Mouse (Mus musculus): ENCODE measurements around the gene Wdr26. TPM values are rescaled to one million over a fixed set of nuclear protein-coding genes. Genes with fewer than 3 reads are reported as not detected.

The Wdr26 gene
- total RNA-seq, 2 experiments from 2014 or later: 101 to 128 TPM

- ATAC-seq (replicated peaks; ENCODE audit: poor library complexity, severe bottlenecking): no peak
Observed at GRCm38 (mm10) chr1:181188925-181189324, 22.9 kb downstream of the Wdr26 start.

DNA sequence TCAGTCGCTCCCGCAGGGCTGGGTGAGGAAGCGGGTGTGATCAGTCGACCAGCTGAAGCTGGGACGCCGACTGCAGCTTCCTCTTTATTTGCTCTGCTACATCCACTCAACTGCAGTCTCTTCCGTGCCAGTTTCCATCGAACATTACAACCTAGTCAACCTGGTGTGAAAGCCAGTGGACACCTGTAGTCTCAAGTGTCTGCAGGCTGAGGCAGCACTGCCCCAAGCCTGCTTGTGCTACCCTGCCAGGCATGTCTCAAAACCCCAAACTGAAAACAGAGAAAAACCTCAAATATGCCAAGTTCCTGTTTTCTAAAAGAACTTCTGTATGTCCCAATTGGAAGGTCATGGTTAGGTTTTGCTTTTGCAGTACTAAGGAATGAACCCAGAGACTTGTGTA is 41.6 kb downstream of the Wdr26 start:
- peak; percentile 83 for ATAC-seq (replicated peaks; ENCODE audit: poor library complexity, severe bottlenecking)

DNA sequence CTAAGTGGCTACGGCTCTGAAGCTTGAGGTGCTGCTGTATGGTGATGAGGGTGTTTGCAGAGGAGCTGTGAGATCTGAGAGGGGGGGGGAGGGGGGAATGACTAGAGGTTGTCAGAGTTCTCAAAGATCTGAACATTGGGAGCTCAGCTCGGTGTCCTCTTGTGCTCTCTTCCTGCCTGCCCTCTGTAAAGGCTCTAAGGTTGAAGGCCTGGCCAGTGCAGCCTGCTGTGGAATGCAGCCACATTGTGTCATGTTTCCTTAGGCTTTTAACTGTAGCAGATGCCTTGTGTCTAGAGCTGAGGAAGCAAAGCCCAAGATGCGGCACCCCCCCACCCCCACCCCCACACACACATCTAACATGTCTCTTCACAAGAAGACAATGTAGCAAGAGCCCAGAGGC is 43.4 kb downstream of the Wdr26 start:
- 0 out of 2 replicates have a peak, but pooled peaks have one; percentile 7 for ATAC-seq (replicated peaks; ENCODE audit: poor library complexity, severe bottlenecking)

DNA sequence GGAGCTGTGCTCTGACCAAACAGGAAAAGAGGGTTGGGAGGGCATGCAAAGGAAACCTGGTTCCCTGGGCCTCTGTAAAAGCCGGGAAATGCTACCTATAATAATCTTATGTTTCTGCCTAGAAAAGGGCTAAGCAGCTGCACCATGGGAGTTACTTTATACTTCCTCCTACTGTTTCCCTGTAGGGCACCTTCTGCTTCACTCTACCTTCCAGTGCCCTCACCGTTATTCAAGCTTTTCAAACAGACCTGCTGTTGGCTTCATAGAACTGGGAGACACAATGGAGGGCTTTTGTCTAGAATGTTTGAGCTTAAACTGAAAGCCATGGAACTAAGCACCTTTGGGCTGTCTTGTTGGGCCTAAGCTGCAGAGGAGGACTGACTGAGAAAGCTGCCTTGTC is 44.0 kb downstream of the Wdr26 start:
- no peak for ATAC-seq (replicated peaks; ENCODE audit: poor library complexity, severe bottlenecking)

GRCm38 (mm10) chr1:181151541-181151940 is 60.3 kb downstream of the Wdr26 start:
- ATAC-seq (replicated peaks; ENCODE audit: poor library complexity, severe bottlenecking): no peak

DNA sequence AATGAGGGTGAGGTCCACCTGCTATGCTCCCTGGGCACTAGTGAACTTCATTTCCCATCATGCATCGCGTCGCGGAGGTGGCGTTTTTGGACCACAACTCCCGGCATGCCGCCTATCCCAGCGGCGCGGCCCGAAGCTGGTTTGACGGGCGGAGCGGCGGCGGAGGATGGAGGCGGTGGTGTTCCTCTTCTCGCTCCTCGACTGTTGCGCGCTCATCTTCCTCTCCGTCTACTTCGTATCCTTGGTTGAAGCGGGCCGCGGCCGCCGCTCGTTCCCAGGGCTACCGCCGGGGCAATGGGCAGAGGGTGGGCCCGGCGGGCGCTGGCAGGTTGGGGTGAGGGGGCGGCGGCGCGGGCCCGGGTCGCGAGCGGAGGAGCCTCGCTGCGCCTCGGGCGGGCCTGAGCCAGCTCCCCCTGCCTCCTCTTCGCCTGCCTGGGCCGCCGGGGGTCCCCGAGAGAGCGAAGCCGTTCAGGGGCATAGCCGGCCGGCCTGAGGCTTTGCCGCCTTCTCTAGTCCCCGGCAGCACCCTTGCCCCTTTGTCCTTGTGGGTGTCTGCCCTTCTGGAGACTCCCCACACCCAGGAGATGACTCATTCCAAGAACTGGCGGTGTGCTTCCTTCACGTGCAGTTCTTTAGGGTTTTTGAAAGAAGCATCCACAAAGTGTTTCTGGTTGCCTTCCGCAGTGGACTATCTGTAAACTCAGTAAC is 60.8 kb downstream of the Wdr26 start:
- peak; percentile 97 for ATAC-seq (replicated peaks; ENCODE audit: poor library complexity, severe bottlenecking)

GRCm38 (mm10) chr1:181150431-181150826 is 61.4 kb downstream of the Wdr26 start:
- no peak for ATAC-seq (replicated peaks; ENCODE audit: poor library complexity, severe bottlenecking)

GRCm38 (mm10) chr1:181149373-181150017 is 62.3 kb downstream of the Wdr26 start:
- ATAC-seq (replicated peaks; ENCODE audit: poor library complexity, severe bottlenecking): no peak

DNA sequence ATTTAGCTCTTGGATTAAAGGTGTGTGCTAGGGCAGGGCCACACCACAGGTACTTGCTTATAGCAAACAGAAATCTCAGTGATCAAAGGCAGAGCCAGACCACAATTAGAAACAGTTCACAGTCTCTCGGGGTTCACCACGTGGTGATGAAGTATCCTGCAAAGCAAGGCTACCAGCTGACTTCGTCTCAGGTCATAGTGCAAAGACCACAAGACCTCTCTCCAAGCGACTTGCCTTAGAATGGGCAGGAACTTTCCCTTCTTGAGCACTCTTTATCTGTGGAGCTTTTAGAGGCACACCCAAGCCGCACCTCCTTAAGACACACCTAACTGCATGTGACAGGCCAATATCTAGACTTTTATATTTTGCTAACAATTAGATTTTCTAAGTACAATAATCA is 63.3 kb downstream of the Wdr26 start:
- no peak for ATAC-seq (replicated peaks; ENCODE audit: poor library complexity, severe bottlenecking)

DNA sequence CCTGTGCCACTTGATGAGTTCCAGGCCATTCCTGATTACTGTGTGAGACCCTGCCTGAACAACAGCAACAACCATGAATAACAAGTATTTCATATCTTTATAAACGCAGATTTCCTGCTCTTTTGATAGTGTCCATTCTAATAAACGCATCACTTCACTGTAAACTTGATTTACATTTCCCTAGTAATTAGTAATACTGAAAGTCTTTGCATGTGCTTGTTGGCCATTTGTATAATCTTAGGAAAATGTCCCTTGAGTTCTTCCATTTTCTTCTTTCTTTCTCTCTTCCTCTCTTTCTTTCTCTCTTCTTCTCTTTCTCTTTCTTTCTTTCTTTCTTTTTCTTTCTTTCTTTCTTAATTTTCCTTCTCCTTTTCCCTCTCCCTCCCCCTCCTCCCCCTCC is 65.6 kb downstream of the Wdr26 start:
- no peak for ATAC-seq (replicated peaks; ENCODE audit: poor library complexity, severe bottlenecking)

DNA sequence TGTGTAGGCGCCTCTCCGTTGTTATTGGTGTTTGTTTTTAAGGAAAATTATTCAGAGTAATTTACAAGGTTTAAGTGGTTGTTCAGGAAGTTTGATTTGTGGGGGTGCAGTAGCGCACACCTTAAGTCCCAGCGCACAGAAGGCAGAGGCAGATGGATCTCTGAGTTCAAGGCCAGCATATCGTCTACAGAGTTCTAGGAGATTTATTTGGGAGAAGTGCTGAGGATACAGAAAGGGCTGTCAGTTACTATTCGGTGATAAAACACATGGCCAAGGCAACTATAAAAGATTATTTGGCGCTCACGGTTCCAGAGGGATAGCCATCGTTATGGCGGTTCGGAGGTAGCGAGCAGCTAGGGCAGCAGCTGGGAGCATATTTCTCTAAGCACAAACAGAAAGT is 66.8 kb downstream of the Wdr26 start:
- ATAC-seq (replicated peaks; ENCODE audit: poor library complexity, severe bottlenecking): no peak

- peak; percentile 98 for ATAC-seq (replicated peaks; ENCODE audit: poor library complexity, severe bottlenecking)
Observed at GRCm38 (mm10) chr1:181143950-181144836, 67.6 kb downstream of the Wdr26 start, which contains the start of the genes Nvl and Cnih4. TSS of gene Nvl (minus strand) at chr1:181144204. TSS of gene Cnih4 (plus strand) at chr1:181144693.

DNA sequence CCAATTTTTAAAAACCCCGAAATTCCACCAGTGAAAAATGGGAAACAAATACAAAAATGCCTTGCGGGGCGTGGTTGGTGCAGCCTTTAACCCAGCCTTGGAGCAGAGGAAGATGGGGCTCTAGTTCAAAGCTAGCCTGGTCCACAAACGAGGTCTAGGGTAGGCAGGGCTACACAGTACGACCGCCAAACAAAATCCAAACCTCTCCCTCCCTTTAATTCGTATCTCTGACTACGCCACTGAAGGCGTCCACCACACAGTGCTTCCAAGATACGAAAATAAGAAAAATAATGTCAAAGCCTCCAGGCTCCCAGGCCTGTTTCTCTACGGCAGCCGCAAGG is 68.2 kb downstream of the Wdr26 start:
- ATAC-seq (replicated peaks; ENCODE audit: poor library complexity, severe bottlenecking): peak; percentile 23

DNA sequence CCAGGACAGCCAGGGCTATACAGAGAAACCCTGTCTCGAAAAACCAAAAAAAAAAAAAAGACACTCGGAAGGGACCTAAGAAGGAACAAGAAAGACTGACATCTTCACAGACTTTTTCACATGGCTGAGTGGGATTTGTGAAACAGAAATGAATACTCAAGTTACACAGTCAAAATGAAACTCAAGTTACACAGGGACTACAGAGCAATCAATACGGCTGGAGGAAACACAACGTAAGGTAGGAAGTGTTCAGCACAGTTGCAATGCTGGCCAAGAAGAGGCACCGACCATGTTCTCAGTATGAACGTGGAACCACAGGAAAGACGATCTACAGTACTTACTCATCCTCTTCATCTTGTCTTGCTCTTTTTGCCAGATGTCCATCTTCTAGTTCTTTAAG is 73.1 kb downstream of the Wdr26 start:
- no peak for ATAC-seq (replicated peaks; ENCODE audit: poor library complexity, severe bottlenecking)

DNA sequence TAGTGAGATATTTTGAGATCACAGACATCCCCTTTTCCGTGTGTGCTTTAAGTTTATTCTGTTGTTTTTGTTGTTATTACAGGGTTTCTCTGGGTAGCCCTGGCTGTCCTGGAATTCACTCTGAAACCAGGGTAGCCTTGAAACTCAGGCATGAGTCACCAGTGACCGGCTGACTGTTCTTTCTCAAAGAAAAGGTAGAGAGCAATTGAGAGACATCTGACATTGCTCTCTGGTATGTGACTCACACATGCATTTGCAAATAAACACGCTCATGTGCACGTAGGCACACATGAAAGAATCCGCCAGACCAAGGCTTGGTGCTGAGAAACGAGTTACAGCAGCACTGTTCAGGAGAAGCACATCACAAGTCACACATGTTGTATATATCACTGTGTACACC is 79.9 kb downstream of the Wdr26 start:
- ATAC-seq (replicated peaks; ENCODE audit: poor library complexity, severe bottlenecking): no peak

DNA sequence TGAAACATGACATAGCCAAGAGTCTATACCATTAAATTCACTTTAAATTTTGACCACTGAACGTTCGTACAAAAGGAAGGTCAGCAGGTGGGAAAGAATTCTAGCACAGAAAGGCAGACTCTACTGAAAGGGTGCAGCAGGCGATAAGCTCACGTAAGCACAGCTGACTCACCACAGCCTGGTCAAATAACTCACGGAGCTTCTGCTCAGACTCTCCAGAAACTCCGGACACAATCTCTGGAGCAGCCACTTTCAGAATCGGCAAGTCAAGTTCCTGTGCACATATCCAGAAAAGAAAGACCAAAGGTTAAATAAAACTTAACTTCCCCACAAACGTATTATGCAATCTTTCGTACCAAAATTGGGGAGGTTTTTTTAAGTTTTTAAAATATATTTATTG is 85.0 kb downstream of the Wdr26 start:
- no peak for ATAC-seq (replicated peaks; ENCODE audit: poor library complexity, severe bottlenecking)

- no peak for ATAC-seq (replicated peaks; ENCODE audit: poor library complexity, severe bottlenecking)
Observed at GRCm38 (mm10) chr1:181125916-181126315, 85.9 kb downstream of the Wdr26 start.

GRCm38 (mm10) chr1:181124145-181124544 is 87.7 kb downstream of the Wdr26 start:
- ATAC-seq (replicated peaks; ENCODE audit: poor library complexity, severe bottlenecking): no peak
